Mouse (Mus musculus) liver, embryonic 11.5 days (tissue): ENCODE measurements at regions not wholly inside any gene's neighbourhood (a gene's known extent, or its start where the extent isn't known, plus 50 kb on each side); places are given as distances from the start of the nearest gene placed in this dataset.
"Not testable (repeated sequence)": the region's sequence is repeated elsewhere in the genome, so short reads cannot be mapped to it uniquely, and the experiment has no call there.

Experiments used
- ATAC-seq: fragments of 200-750 bp; cut with Nextera tagmentation; replicated peaks from 2 replicates; pipeline ENCODE4 v1.8.0; 2017; ENCODE audit warnings: moderate number of reproducible peaks, mild to moderate bottlenecking, moderate TSS enrichment, moderate library complexity; ENCODE audit not compliant: low FRiP score
- DNase-seq: peaks from one replicate; pipeline ENCODE4 v3.0.0-alpha.2; 2017; ENCODE audit warnings: low spot score
- H3K27ac ChIP-seq: fragments of 300-500 bp; sonication (generic); 2 replicates; pipeline ENCODE4 v1.5.1; 2014; ENCODE audit warnings: mild to moderate bottlenecking, low read depth, low read length, control low read depth
- H3K27me3 ChIP-seq: fragments of 300-500 bp; sonication (generic); replicated peaks from 2 replicates; pipeline ENCODE4 v1.6.1; 2014; ENCODE audit warnings: low read length, mixed read lengths; ENCODE audit not compliant: control insufficient read depth, insufficient read depth
- H3K36me3 ChIP-seq: fragments of 300-500 bp; sonication (generic); 2 replicates; pipeline ENCODE4 v1.6.1; 2014; ENCODE audit warnings: mild to moderate bottlenecking, low read length, moderate library complexity, mixed read lengths; ENCODE audit not compliant: control insufficient read depth, insufficient read depth
- H3K4me1 ChIP-seq: fragments of 300-500 bp; sonication (generic); replicated peaks from 2 replicates; pipeline ENCODE4 v1.6.1; 2014; ENCODE audit warnings: low read length, mixed read lengths; ENCODE audit not compliant: control insufficient read depth, insufficient read depth
- H3K4me2 ChIP-seq: fragments of 300-500 bp; sonication (generic); 2 replicates; pipeline ENCODE4 v1.6.1; 2014; ENCODE audit warnings: mild to moderate bottlenecking, control low read depth, moderate library complexity
- H3K4me3 ChIP-seq: fragments of 300-500 bp; sonication (generic); 2 replicates; pipeline ENCODE4 v1.5.1; 2014; ENCODE audit warnings: low read depth, low read length, control low read depth
- H3K9ac ChIP-seq: fragments of 300-500 bp; sonication (generic); 2 replicates; pipeline ENCODE4 v1.6.1; 2014; ENCODE audit warnings: low read depth, low read length, control low read depth
- H3K9me3 ChIP-seq: fragments of 300-500 bp; sonication (generic); 2 replicates; pipeline ENCODE4 v1.6.1; 2016; ENCODE audit warnings: low read length, inconsistent platforms, mixed read lengths; ENCODE audit not compliant: control insufficient read depth
- WGBS: fragments of 180-500 bp; shearing (Covaris S2); extraction: QIAGEN DNeasy Blood & Tissue Kit; methylation state at CpG from one replicate; pipeline ENCODE4 v1.1.7; 2014; 5-methylcytosine and 5-hydroxymethylcytosine counted together

DNA sequence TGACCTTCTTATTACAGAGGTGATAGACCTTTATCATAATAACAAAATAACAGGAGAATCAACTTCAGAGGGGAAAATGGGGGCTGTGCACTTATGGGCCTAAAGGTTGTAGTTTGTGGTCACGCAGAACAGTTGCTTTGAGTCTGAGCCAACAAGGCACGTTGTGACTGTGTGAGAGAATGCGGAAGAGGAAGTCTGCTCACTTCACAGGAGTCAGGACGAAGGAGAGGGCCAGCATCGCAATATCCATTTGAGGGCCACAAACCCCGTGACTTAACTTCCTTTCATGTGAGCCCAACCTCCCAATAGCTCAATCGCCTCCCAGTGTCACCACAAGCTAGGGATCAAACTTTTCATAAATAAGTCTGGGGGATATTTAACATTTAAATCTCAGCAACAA lies 246.6 kb upstream of the Jarid2 start:
- Histone ChIP-seq H3K4me2 (no peak overlapping the region), H3K36me3 (no peaks in the 10 kb centered on the region), H3K4me1 (no peaks in the 10 kb centered on the region), H3K9me3 (no peaks in the 10 kb centered on the region), H3K9ac (no peak overlapping the region), H3K27ac (no peak overlapping the region), H3K27me3 (no peaks in the 10 kb centered on the region), H3K4me3 (no peak overlapping the region)
- 46% methylated on average over 7 of the region's 7 CpGs for WGBS
- DNase-seq = no peak
- ATAC-seq = no peak

- H3K27me3 ChIP-seq = no peaks in the 10 kb centered on the region
- no peaks in the 10 kb centered on the region for H3K36me3 ChIP-seq
- no peak for DNase-seq
- H3K4me1 ChIP-seq = no peaks in the 10 kb centered on the region
- no peaks in the 10 kb centered on the region for H3K9me3 ChIP-seq
- 69% methylated on average over 14 of the region's 14 CpGs for WGBS
- H3K27ac ChIP-seq = no peak overlapping the region
- ATAC-seq = no peak
- no peak overlapping the region for H3K4me2 ChIP-seq
- no peak overlapping the region for H3K4me3 ChIP-seq
- H3K9ac ChIP-seq = no peak overlapping the region
These were observed 244.5 kb upstream of the Jarid2 start for GRCm38 (mm10) chr13:44484582-44485329.

- no peak for ATAC-seq
- Histone ChIP-seq H3K4me3 (no peak overlapping the region), H3K27ac (no peak overlapping the region), H3K27me3 (no peaks in the 10 kb centered on the region), H3K9me3 (no peaks in the 10 kb centered on the region), H3K9ac (no peak overlapping the region), H3K4me2 (no peak overlapping the region), H3K36me3 (no peaks in the 10 kb centered on the region), H3K4me1 (no peaks in the 10 kb centered on the region)
- WGBS = 67% methylated on average over 4 of the region's 4 CpGs
- no peak for DNase-seq
These were observed 238.3 kb upstream of the Jarid2 start for GRCm38 (mm10) chr13:44490935-44491465.

- H3K27me3 ChIP-seq = no peaks in the 10 kb centered on the region
- no peaks in the 10 kb centered on the region for H3K36me3 ChIP-seq
- H3K9ac ChIP-seq = no peak overlapping the region
- H3K9me3 ChIP-seq = no peaks in the 10 kb centered on the region
- H3K27ac ChIP-seq = no peak overlapping the region
- no peak overlapping the region for H3K4me2 ChIP-seq
- ATAC-seq = no peak
- no peak overlapping the region for H3K4me3 ChIP-seq
- no peaks in the 10 kb centered on the region for H3K4me1 ChIP-seq
- DNase-seq = no peak
- WGBS = 67% methylated on average over 3 of the region's 3 CpGs
These were observed 235.4 kb upstream of the Jarid2 start for GRCm38 (mm10) chr13:44493884-44494283.

- ATAC-seq (no peak), DNase-seq (no peak)
- no peaks in the 10 kb centered on the region for H3K36me3 ChIP-seq
- H3K9ac ChIP-seq = no peak overlapping the region
- H3K4me2 ChIP-seq = no peak overlapping the region
- H3K9me3 ChIP-seq = no peaks in the 10 kb centered on the region
- H3K4me3 ChIP-seq = no peak overlapping the region
- no peaks in the 10 kb centered on the region for H3K27me3 ChIP-seq
- WGBS = 85% methylated on average over 10 of the region's 10 CpGs
- H3K27ac ChIP-seq = no peak overlapping the region
- H3K4me1 ChIP-seq = no peaks in the 10 kb centered on the region
These were observed 233.8 kb upstream of the Jarid2 start for GRCm38 (mm10) chr13:44495450-44495849.

DNA sequence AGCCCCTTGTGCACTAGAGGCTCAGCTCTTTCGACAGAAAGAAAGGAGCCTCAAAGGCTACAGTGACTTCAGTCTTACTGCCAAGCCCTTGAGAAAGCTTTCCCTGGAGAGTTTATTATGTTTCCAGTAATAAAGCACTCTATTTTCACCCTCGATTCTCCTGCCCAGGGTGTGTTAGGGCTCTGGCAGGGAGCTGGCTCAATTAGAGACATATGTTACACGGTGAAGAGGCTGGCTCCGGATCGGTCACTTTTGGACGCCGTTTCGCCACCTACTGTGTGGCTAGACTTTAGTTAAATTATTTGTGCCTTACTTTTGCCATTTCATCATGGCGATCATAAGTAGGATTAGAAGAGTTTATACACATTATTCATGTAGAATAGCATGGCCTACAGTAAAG lies 232.7 kb upstream of the Jarid2 start:
- no peak for ATAC-seq
- H3K4me1 ChIP-seq = peaks cover 1% of the 10 kb centered on the region
- H3K4me3 ChIP-seq = no peak overlapping the region
- WGBS = 83% methylated on average over 9 of the region's 9 CpGs
- no peaks in the 10 kb centered on the region for H3K9me3 ChIP-seq
- H3K27me3 ChIP-seq = no peaks in the 10 kb centered on the region
- H3K9ac ChIP-seq = no peak overlapping the region
- no peaks in the 10 kb centered on the region for H3K36me3 ChIP-seq
- H3K4me2 ChIP-seq = no peak overlapping the region
- DNase-seq = no peak
- H3K27ac ChIP-seq = no peak overlapping the region

GRCm38 (mm10) chr13:44500896-44501295 lies 228.4 kb upstream of the Jarid2 start:
- H3K4me2 ChIP-seq, H3K9me3 ChIP-seq, ATAC-seq, DNase-seq, H3K27ac ChIP-seq, H3K9ac ChIP-seq, H3K36me3 ChIP-seq, H3K4me3 ChIP-seq, H3K27me3 ChIP-seq: not testable (repeated sequence)
- H3K4me1 ChIP-seq = peaks cover 17% of the 10 kb centered on the region
- WGBS = 84% methylated on average over 5 of the region's 5 CpGs

- WGBS = 29% methylated on average over 5 of the region's 5 CpGs
- peak; percentile 47 for DNase-seq
- peak; percentile 83 for ATAC-seq
- no peaks in the 10 kb centered on the region for H3K9me3 ChIP-seq
- H3K27me3 ChIP-seq = no peaks in the 10 kb centered on the region
- H3K9ac ChIP-seq = no peak overlapping the region
- peaks cover 17% of the 10 kb centered on the region for H3K4me1 ChIP-seq
- no peaks in the 10 kb centered on the region for H3K36me3 ChIP-seq
- no peak overlapping the region; the same call in 1 of the 2 replicates for H3K27ac ChIP-seq
- no peak overlapping the region for H3K4me2 ChIP-seq
- no peak overlapping the region for H3K4me3 ChIP-seq
These were observed 227.4 kb upstream of the Jarid2 start for GRCm38 (mm10) chr13:44501777-44502321.
